Mouse (Mus musculus): Measurements from ENCODE around the gene Cped1. TPM values are rescaled to one million over a fixed set of nuclear protein-coding genes. Genes with fewer than 3 reads are reported as not detected.

The Cped1 gene
- polyA plus RNA-seq, 1 experiment from 2014 or later, result 11.0 TPM

GRCm38 (mm10) chr6:22011546-22011945 lies 25.8 kb downstream of the Cped1 start:
- no peak overlapping the region for H3K27ac ChIP-seq (ENCODE audit: low read depth, low read length)
- no peak overlapping the region for H3K4me2 ChIP-seq (replicated peaks; ENCODE audit: low read depth)
- no peak overlapping the region for H3K9ac ChIP-seq (ENCODE audit: low read depth, low read length)
- H3K27me3 ChIP-seq (replicated peaks; ENCODE audit: control insufficient read depth, insufficient read depth, low read length), result no peaks in the 10 kb centered on the region
- no peaks in the 10 kb centered on the region for H3K9me3 ChIP-seq (ENCODE audit: control insufficient read depth)
- H3K4me1 ChIP-seq (replicated peaks; ENCODE audit: control insufficient read depth, insufficient read depth, low read length), result no peaks in the 10 kb centered on the region
- H3K36me3 ChIP-seq (ENCODE audit: control insufficient read depth, insufficient read depth), result no peaks in the 10 kb centered on the region
- H3K4me3 ChIP-seq (ENCODE audit: low read depth, low read length), result no peak overlapping the region
- no peak for TF ChIP-seq CTCF (IDR thresholded peaks at IDR 0.05; ENCODE audit: low read depth)
- WGBS, result 71% methylated on average over 2 of the region's 2 CpGs
- ATAC-seq, result no peak

GRCm38 (mm10) chr6:22012099-22012498 lies 26.4 kb downstream of the Cped1 start:
- Histone ChIP-seq H3K27ac (ENCODE audit: low read depth, low read length) (no peak overlapping the region), H3K9ac (ENCODE audit: low read depth, low read length) (no peak overlapping the region), H3K4me3 (ENCODE audit: low read depth, low read length) (no peak overlapping the region), H3K36me3 (ENCODE audit: control insufficient read depth, insufficient read depth) (no peaks in the 10 kb centered on the region), H3K9me3 (ENCODE audit: control insufficient read depth) (no peaks in the 10 kb centered on the region), H3K4me2 (replicated peaks; ENCODE audit: low read depth) (no peak overlapping the region), H3K4me1 (replicated peaks; ENCODE audit: control insufficient read depth, insufficient read depth, low read length) (no peaks in the 10 kb centered on the region), H3K27me3 (replicated peaks; ENCODE audit: control insufficient read depth, insufficient read depth, low read length) (no peaks in the 10 kb centered on the region)
- WGBS, result 63% methylated on average over 5 of the region's 5 CpGs
- no peak for TF ChIP-seq CTCF (IDR thresholded peaks at IDR 0.05; ENCODE audit: low read depth)
- ATAC-seq, result no peak

- H3K4me1 ChIP-seq (replicated peaks; ENCODE audit: control insufficient read depth, insufficient read depth, low read length), result no peaks in the 10 kb centered on the region
- H3K4me2 ChIP-seq (replicated peaks; ENCODE audit: low read depth), result no peak overlapping the region
- no peaks in the 10 kb centered on the region for H3K27me3 ChIP-seq (replicated peaks; ENCODE audit: control insufficient read depth, insufficient read depth, low read length)
- no peak overlapping the region for H3K9ac ChIP-seq (ENCODE audit: low read depth, low read length)
- no peak overlapping the region for H3K27ac ChIP-seq (ENCODE audit: low read depth, low read length)
- no peak for ATAC-seq
- no peak for TF ChIP-seq CTCF (IDR thresholded peaks at IDR 0.05; ENCODE audit: low read depth)
- no peaks in the 10 kb centered on the region for H3K9me3 ChIP-seq (ENCODE audit: control insufficient read depth)
- H3K4me3 ChIP-seq (ENCODE audit: low read depth, low read length), result no peak overlapping the region
- WGBS, result 66% methylated on average over 5 of the region's 5 CpGs
- H3K36me3 ChIP-seq (ENCODE audit: control insufficient read depth, insufficient read depth), result no peaks in the 10 kb centered on the region
Measured at GRCm38 (mm10) chr6:22012501-22012900, 26.8 kb downstream of the Cped1 start.

DNA sequence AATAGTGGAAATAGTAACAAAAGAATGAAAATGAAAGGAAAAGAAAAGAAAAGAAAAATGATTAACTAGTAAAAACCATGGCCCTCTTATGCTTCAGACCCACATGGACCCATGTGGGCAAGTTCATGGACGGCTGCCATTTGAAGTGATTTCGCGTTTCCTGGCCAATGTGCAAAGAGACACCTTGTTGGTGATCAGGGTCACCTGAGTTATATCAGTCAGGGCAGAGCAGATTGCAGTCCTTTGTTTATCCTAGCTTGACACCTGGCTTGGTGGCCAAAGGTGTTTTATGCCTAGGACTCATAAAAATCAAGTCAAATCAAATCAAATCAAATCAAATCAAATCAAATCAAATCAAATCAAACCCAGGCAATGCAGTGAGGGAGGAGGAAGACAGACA lies 27.7 kb downstream of the Cped1 start:
- Histone ChIP-seq H3K27me3 (replicated peaks; ENCODE audit: control insufficient read depth, insufficient read depth, low read length) (no peaks in the 10 kb centered on the region), H3K9ac (ENCODE audit: low read depth, low read length) (no peak overlapping the region)
- 88% methylated on average over 3 of the region's 3 CpGs for WGBS

DNA sequence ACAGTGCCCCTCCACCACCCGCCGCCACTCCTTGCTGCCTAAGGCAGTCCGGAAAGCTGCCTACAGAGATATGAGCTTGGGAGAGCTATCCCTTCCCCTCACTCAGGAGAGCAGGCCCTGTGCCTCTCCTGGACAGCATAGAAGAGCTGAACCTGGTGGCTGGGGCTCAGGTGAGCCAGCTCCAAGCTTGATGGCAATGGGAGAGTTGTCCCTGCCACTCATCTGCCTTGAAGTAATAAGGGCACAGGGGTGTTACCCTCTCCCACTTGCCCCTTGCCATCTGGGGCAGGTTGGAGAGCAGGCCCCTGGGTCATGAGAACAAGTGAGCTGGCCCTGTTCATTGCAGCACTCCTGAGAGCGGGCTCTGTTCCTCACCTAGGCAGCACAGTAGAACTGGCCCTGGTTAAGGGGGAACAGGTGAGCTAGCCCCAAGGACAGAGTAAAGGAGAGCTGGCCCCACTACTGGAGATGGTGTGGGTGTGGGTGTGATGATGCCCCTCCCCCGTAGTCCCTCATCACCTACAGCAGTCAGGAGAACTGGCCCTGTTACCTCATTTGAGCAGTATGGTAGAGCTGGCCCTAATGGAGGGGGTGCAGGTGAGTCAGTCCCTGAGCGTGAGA lies 28.7 kb downstream of the Cped1 start:
- Histone ChIP-seq H3K9me3 (ENCODE audit: control insufficient read depth) (no peaks in the 10 kb centered on the region), H3K9ac (ENCODE audit: low read depth, low read length) (no peak overlapping the region), H3K27me3 (replicated peaks; ENCODE audit: control insufficient read depth, insufficient read depth, low read length) (no peaks in the 10 kb centered on the region), H3K4me2 (replicated peaks; ENCODE audit: low read depth) (no peak overlapping the region), H3K4me1 (replicated peaks; ENCODE audit: control insufficient read depth, insufficient read depth, low read length) (no peaks in the 10 kb centered on the region), H3K4me3 (ENCODE audit: low read depth, low read length) (no peak overlapping the region), H3K36me3 (ENCODE audit: control insufficient read depth, insufficient read depth) (no peaks in the 10 kb centered on the region), H3K27ac (ENCODE audit: low read depth, low read length) (no peak overlapping the region)
- 88% methylated on average over 6 of the region's 6 CpGs for WGBS
- no peak for TF ChIP-seq CTCF (IDR thresholded peaks at IDR 0.05; ENCODE audit: low read depth)
- no peak for ATAC-seq

More for the DNA sequence above, 27.7 kb downstream of the Cped1 start:
- no peak for ATAC-seq
- no peak overlapping the region for H3K4me2 ChIP-seq (replicated peaks; ENCODE audit: low read depth)
- TF ChIP-seq CTCF (IDR thresholded peaks at IDR 0.05; ENCODE audit: low read depth), result no peak
- H3K27ac ChIP-seq (ENCODE audit: low read depth, low read length), result no peak overlapping the region
- H3K9me3 ChIP-seq (ENCODE audit: control insufficient read depth), result no peaks in the 10 kb centered on the region
- no peaks in the 10 kb centered on the region for H3K36me3 ChIP-seq (ENCODE audit: control insufficient read depth, insufficient read depth)
- H3K4me1 ChIP-seq (replicated peaks; ENCODE audit: control insufficient read depth, insufficient read depth, low read length), result no peaks in the 10 kb centered on the region
- H3K4me3 ChIP-seq (ENCODE audit: low read depth, low read length), result no peak overlapping the region

- TF ChIP-seq CTCF (IDR thresholded peaks at IDR 0.05; ENCODE audit: low read depth), result no peak
- Histone ChIP-seq H3K9ac (ENCODE audit: low read depth, low read length) (no peak overlapping the region), H3K4me3 (ENCODE audit: low read depth, low read length) (no peak overlapping the region), H3K36me3 (ENCODE audit: control insufficient read depth, insufficient read depth) (no peaks in the 10 kb centered on the region), H3K9me3 (ENCODE audit: control insufficient read depth) (no peaks in the 10 kb centered on the region), H3K27me3 (replicated peaks; ENCODE audit: control insufficient read depth, insufficient read depth, low read length) (no peaks in the 10 kb centered on the region), H3K4me2 (replicated peaks; ENCODE audit: low read depth) (no peak overlapping the region), H3K4me1 (replicated peaks; ENCODE audit: control insufficient read depth, insufficient read depth, low read length) (no peaks in the 10 kb centered on the region), H3K27ac (ENCODE audit: low read depth, low read length) (no peak overlapping the region)
- ATAC-seq, result no peak
- WGBS, result 65% methylated on average over 7 of the region's 7 CpGs
Measured at GRCm38 (mm10) chr6:22017631-22018030, 31.9 kb downstream of the Cped1 start.

Data from intestine, postnatal 0 days (tissue).